Comparison of ENCODE assay signal across 10 mouse cellular contexts in the genomic region with DNA sequence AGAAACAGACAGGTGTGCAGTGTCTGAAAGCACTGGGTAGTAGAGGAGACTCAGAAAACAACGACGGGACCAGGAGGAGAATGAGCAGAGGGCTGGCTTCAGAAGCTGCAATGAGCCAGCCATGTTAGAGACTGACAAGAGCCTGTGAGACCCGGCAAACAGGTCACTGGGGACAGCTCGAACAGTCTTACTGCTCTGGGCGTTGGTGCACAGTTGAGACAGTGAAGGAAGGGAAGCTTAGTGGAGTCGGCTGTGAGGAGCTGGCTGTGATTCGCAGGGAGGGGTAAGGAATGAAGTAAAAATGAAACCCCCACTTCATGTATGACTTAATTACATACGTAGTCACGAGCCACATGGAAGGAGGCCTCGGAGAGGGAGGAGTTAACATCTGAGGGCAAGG. TPM values are rescaled to one million over a fixed set of nuclear protein-coding genes. Genes with fewer than 3 reads are reported as not detected.
DNase-seq lines count a peak whose midpoint lies in the region; ATAC-seq and TF ChIP-seq lines count a peak whose summit lies in the region.
"Had no signal": no experiment of that assay in that cellular context is flagged by ENCODE, and none has a peak within 500 bp of the region (broad histone marks: within the 10 kb centered on the region; RNA-seq: fewer than 3 reads in every experiment).

No protein-coding gene starts in this region.

- no peak for TF ChIP-seq CTCF in kidney, postnatal 0 days (IDR thresholded peaks at IDR 0.05; ENCODE audit: low read depth)

- WGBS in kidney, postnatal 0 days: 12% methylated on average over 10 of the region's 10 CpGs
- 2% methylated on average over 10 of the region's 10 CpGs for WGBS in heart, embryonic 12.5 days
- 9% methylated on average over 10 of the region's 10 CpGs for WGBS in limb, embryonic 14.5 days
- 19% methylated on average over 10 of the region's 10 CpGs for WGBS in neural tube, embryonic 15.5 days

- no peak overlapping the region for H3K4me3 ChIP-seq in kidney, postnatal 0 days (replicated peaks; ENCODE audit: low read depth, low read length)
- peak overlapping the region; percentile 44 for H3K4me3 ChIP-seq in heart, embryonic 12.5 days
- H3K4me3 ChIP-seq in limb, embryonic 14.5 days (replicated peaks; ENCODE audit: low read length): peak overlapping the region; percentile 8
- peak overlapping the region; percentile 21 for H3K4me3 ChIP-seq in neural tube, embryonic 15.5 days (replicated peaks)

- H3K9ac ChIP-seq in kidney, postnatal 0 days (ENCODE audit: low read depth, low read length): peak overlapping the region; percentile 20; the same call in 1 of the 2 replicates
- H3K9ac ChIP-seq in heart, embryonic 12.5 days: peak overlapping the region; percentile 65
- no peak overlapping the region for H3K9ac ChIP-seq in limb, embryonic 14.5 days (ENCODE audit: low read depth, low read length, severe bottlenecking)
- H3K9ac ChIP-seq in neural tube, embryonic 15.5 days (replicated peaks): 0 out of 2 replicates have a peak overlapping the region, but pooled peaks have one; percentile 26

- no peaks in the 10 kb centered on the region for H3K36me3 ChIP-seq in kidney, postnatal 0 days (ENCODE audit: insufficient read depth, low read length)
- H3K36me3 ChIP-seq in heart, embryonic 12.5 days: no peaks in the 10 kb centered on the region
- no peaks in the 10 kb centered on the region for H3K36me3 ChIP-seq in limb, embryonic 14.5 days (ENCODE audit: control insufficient read depth, insufficient read depth, low read length)
- H3K36me3 ChIP-seq in neural tube, embryonic 15.5 days: no peaks in the 10 kb centered on the region

- 0 out of 2 replicates have a peak, but pooled peaks cover 5% of the 10 kb centered on the region for H3K4me1 ChIP-seq in kidney, postnatal 0 days (replicated peaks; ENCODE audit: insufficient read depth, low read length)
- H3K4me1 ChIP-seq in heart, embryonic 12.5 days (replicated peaks): peaks cover 40% of the 10 kb centered on the region
- H3K4me1 ChIP-seq in limb, embryonic 14.5 days (ENCODE audit: control insufficient read depth, insufficient read depth, low read length): 0 out of 2 replicates have a peak, but pooled peaks cover 3% of the 10 kb centered on the region
- H3K4me1 ChIP-seq in neural tube, embryonic 15.5 days: peaks cover 25% of the 10 kb centered on the region

- H3K9me3 ChIP-seq in kidney, postnatal 0 days (replicated peaks; ENCODE audit: low read length): no peaks in the 10 kb centered on the region
- no peaks in the 10 kb centered on the region for H3K9me3 ChIP-seq in heart, embryonic 12.5 days (replicated peaks)
- no peaks in the 10 kb centered on the region for H3K9me3 ChIP-seq in limb, embryonic 14.5 days (ENCODE audit: control insufficient read depth, low read length)
- H3K9me3 ChIP-seq in neural tube, embryonic 15.5 days (replicated peaks): no peaks in the 10 kb centered on the region

- H3K27ac ChIP-seq in kidney, postnatal 0 days: peak overlapping the region; percentile 63
- peak overlapping the region; percentile 73 for H3K27ac ChIP-seq in heart, embryonic 12.5 days (ENCODE audit: poor library complexity, severe bottlenecking)
- H3K27ac ChIP-seq in limb, embryonic 14.5 days (replicated peaks; ENCODE audit: low read depth, low read length): no peak overlapping the region
- H3K27ac ChIP-seq in neural tube, embryonic 15.5 days (replicated peaks): no peak overlapping the region

- no peak for ATAC-seq in kidney, postnatal 0 days (replicated peaks; ENCODE audit: low FRiP score, low read depth)
- peak; percentile 59; the same call in 1 of the 2 replicates for ATAC-seq in heart, embryonic 12.5 days (ENCODE audit: insufficient number of reproducible peaks, low FRiP score)
- ATAC-seq in limb, embryonic 14.5 days (ENCODE audit: low FRiP score, low read depth): no peak
- ATAC-seq in neural tube, embryonic 15.5 days (ENCODE audit: low FRiP score): no peak

- no peak for DNase-seq in kidney, postnatal 0 days (ENCODE audit: low spot score)
- DNase-seq in kidney, adult 9 months: no peak
- no peak for DNase-seq in limb, embryonic 14.5 days (ENCODE audit: low spot score)
- no peak for DNase-seq in spleen, postnatal 36 days (ENCODE audit: low spot score in 2 of 2)
- no peak for DNase-seq in urinary bladder, adult 2 months (ENCODE audit: low spot score)
- no peak for DNase-seq in cerebellum, adult 11 months
- DNase-seq: cerebellum, adult 18-20 months; thymus, postnatal 4 days had no signal

- no peak for TF ChIP-seq POLR2A in limb, embryonic 14.5 days (IDR thresholded peaks at IDR 0.05; ENCODE audit: borderline replicate concordance, extremely low read depth, insufficient read depth, insufficient read length)

- H3K27me3 ChIP-seq in kidney, postnatal 0 days (ENCODE audit: insufficient read depth, low read length): no peaks in the 10 kb centered on the region
- no peaks in the 10 kb centered on the region for H3K27me3 ChIP-seq in heart, embryonic 12.5 days (replicated peaks)
- 0 out of 2 replicates have a peak, but pooled peaks cover 8% of the 10 kb centered on the region for H3K27me3 ChIP-seq in limb, embryonic 14.5 days (ENCODE audit: control insufficient read depth, insufficient read depth, low read length)
- no peaks in the 10 kb centered on the region; the same call in 1 of the 2 replicates for H3K27me3 ChIP-seq in neural tube, embryonic 15.5 days (replicated peaks)

- H3K4me2 ChIP-seq in kidney, postnatal 0 days (ENCODE audit: low read length): peak overlapping the region; percentile 44
- H3K4me2 ChIP-seq in heart, embryonic 12.5 days: peak overlapping the region; percentile 80
- H3K4me2 ChIP-seq in limb, embryonic 14.5 days (replicated peaks; ENCODE audit: low read depth, low read length, severe bottlenecking): peak overlapping the region; percentile 43
- H3K4me2 ChIP-seq in neural tube, embryonic 15.5 days: peak overlapping the region; percentile 49

RNA-seq across cellular contexts. Expression of a gene that starts 8.8 kb away (rescaled TPM):
- polyA plus RNA-seq in kidney, postnatal 0 days (2015; fragmentation: Nextera tagmentation; extraction: Ambion mirVana): 46.9 and 58.5 TPM in 2 replicates
- 28.4 and 29.7 TPM in 2 replicates for polyA plus RNA-seq in heart, embryonic 12.5 days (2016; fragmentation: Nextera tagmentation; extraction: Ambion mirVana)
- 11.8 and 12.9 TPM in 2 replicates for polyA plus RNA-seq in limb, embryonic 14.5 days (2012; rRNA removed)
- 8.7 and 11.2 TPM in 2 replicates for polyA plus RNA-seq in limb, embryonic 14.5 days (2014; fragmentation: Nextera tagmentation; extraction: Ambion mirVana)
- polyA plus RNA-seq in neural tube, embryonic 15.5 days (2015; fragmentation: Nextera tagmentation; extraction: Ambion mirVana): 6.5 and 8.6 TPM in 2 replicates
- polyA plus RNA-seq in urinary bladder, adult 2 months (2012; rRNA removed): 27.7 and 29.0 TPM in 2 replicates

RNA-seq across cellular contexts. Expression of a gene that starts 37.1 kb away (rescaled TPM):
- 7.5 and 9.5 TPM in 2 replicates for polyA plus RNA-seq in kidney, postnatal 0 days (2015; fragmentation: Nextera tagmentation; extraction: Ambion mirVana)
- polyA plus RNA-seq in heart, embryonic 12.5 days (2016; fragmentation: Nextera tagmentation; extraction: Ambion mirVana): 20.4 and 21.9 TPM in 2 replicates
- polyA plus RNA-seq in limb, embryonic 14.5 days (2012; rRNA removed): 5.2 and 5.4 TPM in 2 replicates
- polyA plus RNA-seq in limb, embryonic 14.5 days (2014; fragmentation: Nextera tagmentation; extraction: Ambion mirVana): 10.2 and 11.5 TPM in 2 replicates
- 34.2 and 39.1 TPM in 2 replicates for polyA plus RNA-seq in neural tube, embryonic 15.5 days (2015; fragmentation: Nextera tagmentation; extraction: Ambion mirVana)
- 6.1 and 8.6 TPM in 2 replicates for polyA plus RNA-seq in urinary bladder, adult 2 months (2012; rRNA removed)

RNA-seq across cellular contexts. Expression of a gene that starts 57.0 kb away (rescaled TPM):
- polyA plus RNA-seq in kidney, postnatal 0 days (2015; fragmentation: Nextera tagmentation; extraction: Ambion mirVana): 1.8 and 2.2 TPM in 2 replicates
- 1.0 and 1.2 TPM in 2 replicates for polyA plus RNA-seq in heart, embryonic 12.5 days (2016; fragmentation: Nextera tagmentation; extraction: Ambion mirVana)
- 5.9 and 6.4 TPM in 2 replicates for polyA plus RNA-seq in limb, embryonic 14.5 days (2012; rRNA removed)
- 4.2 and 6.1 TPM in 2 replicates for polyA plus RNA-seq in limb, embryonic 14.5 days (2014; fragmentation: Nextera tagmentation; extraction: Ambion mirVana)
- polyA plus RNA-seq in neural tube, embryonic 15.5 days (2015; fragmentation: Nextera tagmentation; extraction: Ambion mirVana): 0.45 and 1.5 TPM in 2 replicates
- 7.1 and 9.2 TPM in 2 replicates for polyA plus RNA-seq in urinary bladder, adult 2 months (2012; rRNA removed)

Comparison
In these comparisons a context has a peak if more than half of its experiments do, and no peak if none do; other contexts are left out.
1. H3K27ac ChIP-seq: peak in kidney, postnatal 0 days (single experiment) and heart, embryonic 12.5 days (single experiment); none in limb, embryonic 14.5 days (single experiment) and neural tube, embryonic 15.5 days (single experiment).
2. Peak in every context shown above with its lines, with median percentiles within 50 percentile points of each other: H3K4me2 ChIP-seq.